Mouse (Mus musculus): Measurements from ENCODE around the gene Adora2a. TPM values are rescaled to one million over a fixed set of nuclear protein-coding genes. Genes with fewer than 3 reads are reported as not detected.
"Not testable (repeated sequence)": the region's sequence is repeated elsewhere in the genome, so short reads cannot be mapped to it uniquely, and the experiment has no call there.

Gene Adora2a
- polyA plus RNA-seq, 1 experiment: 2.0 TPM

GRCm38 (mm10) chr10:75350564-75350963 is 33.9 kb downstream of the Adora2a start:
- DNase-seq (ENCODE audit: low spot score): no peak

GRCm38 (mm10) chr10:75352541-75352940 is 35.9 kb downstream of the Adora2a start:
- no peak for DNase-seq (ENCODE audit: low spot score)

GRCm38 (mm10) chr10:75353838-75354241 is 37.2 kb downstream of the Adora2a start:
- not testable (repeated sequence) for DNase-seq (ENCODE audit: low spot score)

- no peak for DNase-seq (ENCODE audit: low spot score)
Observed at GRCm38 (mm10) chr10:75355341-75355740, 38.7 kb downstream of the Adora2a start.

- not testable (repeated sequence) for DNase-seq (ENCODE audit: low spot score)
Observed at GRCm38 (mm10) chr10:75364214-75364690, 47.6 kb downstream of the Adora2a start.

GRCm38 (mm10) chr10:75364796-75365195 is 48.1 kb downstream of the Adora2a start:
- no peak for DNase-seq (ENCODE audit: low spot score)

- no peak for DNase-seq (ENCODE audit: low spot score)
Observed at GRCm38 (mm10) chr10:75365231-75365633, 48.6 kb downstream of the Adora2a start.

GRCm38 (mm10) chr10:75373655-75374351 is 57.1 kb downstream of the Adora2a start:
- not testable (repeated sequence) for DNase-seq (ENCODE audit: low spot score)

- DNase-seq (ENCODE audit: low spot score): no peak
Observed at GRCm38 (mm10) chr10:75378688-75379087, 62.0 kb downstream of the Adora2a start.

Other genes with a start within 250 kb of the Adora2a start
- 23.5 and 33.1 TPM in 2 replicates for gene Specc1l, start 104.8 kb upstream of the Adora2a start, polyA plus RNA-seq (2012; rRNA removed)
- gene Upb1, start 84.2 kb downstream of the Adora2a start, polyA plus RNA-seq (2012; rRNA removed): 0.90 and 1.0 TPM in 2 replicates
- 52.9 and 60.3 TPM in 2 replicates for gene Snrpd3, start 200.7 kb downstream of the Adora2a start, polyA plus RNA-seq (2012; rRNA removed)
- 13.4 and 16.2 TPM in 2 replicates for gene Gucd1, start 201.1 kb downstream of the Adora2a start, polyA plus RNA-seq (2012; rRNA removed)
- 4.7 and 7.5 TPM in 2 replicates for gene Lrrc75b, start 243.5 kb downstream of the Adora2a start, polyA plus RNA-seq (2012; rRNA removed)
- gene Ggt1, start 244.7 kb downstream of the Adora2a start, polyA plus RNA-seq (2012; rRNA removed): 0.33 and 0.55 TPM in 2 replicates

Data from urinary bladder, adult 2 months (tissue).